Mouse (Mus musculus) intestine, embryonic 14.5 days (tissue): ENCODE results near the gene Slc6a12. TPM values are rescaled to one million over a fixed set of nuclear protein-coding genes. Genes with fewer than 3 reads are reported as not detected.
A peak's percentile ranks its signal among the peaks of the same experiment; 100 is the strongest.

Source experiments
- ATAC-seq: fragments of 200-750 bp; cut with Nextera tagmentation; replicated peaks from 2 replicates; pipeline ENCODE4 v1.8.0; 2017; ENCODE audit warnings: low read depth, moderate number of reproducible peaks, moderate TSS enrichment, moderate library complexity; ENCODE audit not compliant: low FRiP score, low TSS enrichment
- DNase-seq: peaks from one replicate; pipeline ENCODE4 v3.0.0-alpha.2; 2018; ENCODE audit warnings: low spot score
- H3K27ac ChIP-seq: fragments of 300-500 bp; sonication (generic); 2 replicates; pipeline ENCODE4 v1.5.1; 2014; ENCODE audit warnings: low read depth, mild to moderate bottlenecking, control low read depth
- H3K27me3 ChIP-seq: fragments of 300-500 bp; sonication (generic); replicated peaks from 2 replicates; pipeline ENCODE4 v1.6.1; 2014; ENCODE audit warnings: low read length, control low read depth; ENCODE audit not compliant: control insufficient read depth, insufficient read depth
- H3K36me3 ChIP-seq: fragments of 300-500 bp; sonication (generic); 2 replicates; pipeline ENCODE4 v1.6.1; 2014; ENCODE audit warnings: low read length, control low read depth; ENCODE audit not compliant: control insufficient read depth, insufficient read depth
- H3K4me1 ChIP-seq: fragments of 300-500 bp; sonication (generic); replicated peaks from 2 replicates; pipeline ENCODE4 v1.6.1; 2014; ENCODE audit warnings: low read length, control low read depth, mixed read lengths; ENCODE audit not compliant: control insufficient read depth, insufficient read depth
- H3K4me2 ChIP-seq: fragments of 300-500 bp; sonication (generic); 2 replicates; pipeline ENCODE4 v1.6.1; 2014; ENCODE audit warnings: low read length
- H3K4me3 ChIP-seq: fragments of 300-500 bp; sonication (generic); 2 replicates; pipeline ENCODE4 v1.5.1; 2014; ENCODE audit warnings: low read depth, low read length, control low read depth, mixed read lengths
- H3K9ac ChIP-seq: fragments of 300-500 bp; sonication (generic); 2 replicates; pipeline ENCODE4 v1.6.1; 2014; ENCODE audit warnings: mild to moderate bottlenecking, low read length
- H3K9me3 ChIP-seq: fragments of 300-500 bp; sonication (generic); 2 replicates; pipeline ENCODE4 v1.6.1; 2016; ENCODE audit warnings: low read length, control low read depth; ENCODE audit not compliant: control insufficient read depth
- WGBS: fragments of 180-500 bp; shearing (Covaris S2); extraction: QIAGEN DNeasy Blood & Tissue Kit; methylation state at CpG from one replicate; pipeline ENCODE4 v1.1.7; 2014; 5-methylcytosine and 5-hydroxymethylcytosine counted together
- polyA plus RNA-seq: library from polyadenylated mRNA; unstranded; fragments of >200 nt; fragmentation: Nextera tagmentation; extraction: Ambion mirVana; gene quantifications from 2 replicates; pipeline ENCODE4 v1.2.1, GENCODE M21; 2014

Slc6a12 gene
- polyA plus RNA-seq, 1 experiment from 2014 or later, result not detected

GRCm38 (mm10) chr6:121319099-121319498 is 23.8 kb upstream of the Slc6a12 start:
- Histone ChIP-seq H3K4me3 (no peak overlapping the region), H3K9ac (no peak overlapping the region), H3K9me3 (no peaks in the 10 kb centered on the region), H3K27me3 (no peaks in the 10 kb centered on the region), H3K4me2 (no peak overlapping the region), H3K4me1 (no peaks in the 10 kb centered on the region), H3K27ac (no peak overlapping the region), H3K36me3 (no peaks in the 10 kb centered on the region)
- WGBS, result 63% methylated on average over 6 of the region's 6 CpGs
- no peak for ATAC-seq
- DNase-seq, result no peak

DNA sequence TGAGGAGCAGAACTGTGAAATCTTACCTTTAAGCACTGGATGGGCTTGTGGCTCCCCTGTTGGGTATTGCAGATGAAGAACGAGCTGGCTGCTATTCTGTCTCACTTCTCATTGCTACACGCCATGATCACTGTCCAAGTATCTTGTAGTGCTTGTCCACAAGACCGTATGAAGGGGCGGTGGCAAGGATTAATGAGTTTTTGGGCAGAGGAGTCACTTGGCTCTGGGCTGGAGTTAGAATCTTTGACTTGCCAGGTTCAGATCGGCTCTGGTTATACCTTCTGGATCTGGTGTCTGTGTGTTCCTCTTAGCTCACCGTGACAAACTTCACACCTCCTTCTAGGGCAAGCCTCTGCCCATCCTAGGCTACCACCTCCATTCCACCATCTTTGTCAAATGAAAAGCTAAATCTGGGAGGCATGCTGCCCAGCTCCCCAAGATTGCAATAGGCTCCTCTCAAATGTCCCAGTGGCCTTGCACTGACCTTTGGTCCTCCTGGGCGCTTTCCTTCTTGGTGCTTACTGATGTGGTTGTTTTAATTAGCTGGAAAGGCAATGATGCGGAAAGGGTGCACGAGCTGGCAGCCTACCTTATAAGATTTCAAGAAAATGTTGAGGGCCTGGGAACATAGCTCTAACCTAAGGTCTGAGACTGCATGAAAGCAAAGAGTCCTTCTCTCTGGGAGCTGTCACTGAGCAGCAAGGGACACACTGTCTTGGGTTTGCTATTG is 20.3 kb upstream of the Slc6a12 start:
- no peak for DNase-seq
- ATAC-seq, result no peak
- WGBS, result 85% methylated on average over 9 of the region's 9 CpGs
- Histone ChIP-seq H3K4me1 (peaks cover 8% of the 10 kb centered on the region; the same call in 1 of the 2 replicates), H3K4me3 (no peak overlapping the region), H3K9ac (no peak overlapping the region), H3K36me3 (no peaks in the 10 kb centered on the region), H3K27me3 (no peaks in the 10 kb centered on the region), H3K4me2 (no peak overlapping the region), H3K9me3 (no peaks in the 10 kb centered on the region), H3K27ac (no peak overlapping the region)

DNA sequence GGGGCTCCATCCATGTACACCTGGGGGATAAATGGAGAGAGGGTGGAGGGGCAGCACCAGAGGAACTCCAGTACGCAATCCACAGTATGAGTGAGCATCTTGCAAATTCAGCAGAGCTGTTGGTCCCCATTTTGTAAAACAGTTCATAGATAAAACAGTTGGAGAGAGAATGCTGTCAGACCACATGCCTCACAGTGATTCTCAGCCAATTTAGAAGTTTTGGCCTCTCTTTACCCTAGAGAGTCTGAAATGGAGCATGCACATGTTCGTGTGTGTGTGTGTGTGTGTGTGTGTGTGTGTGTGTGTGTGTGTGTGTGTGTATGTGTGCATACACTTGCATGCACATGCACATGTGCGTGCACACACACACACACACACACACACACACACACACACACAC is 17.6 kb upstream of the Slc6a12 start:
- 82% methylated on average over 3 of the region's 3 CpGs for WGBS
- no peak overlapping the region for H3K9ac ChIP-seq
- no peak overlapping the region for H3K27ac ChIP-seq
- H3K9me3 ChIP-seq, result no peaks in the 10 kb centered on the region
- peaks cover 8% of the 10 kb centered on the region; the same call in 1 of the 2 replicates for H3K4me1 ChIP-seq
- H3K4me2 ChIP-seq, result no peak overlapping the region
- H3K36me3 ChIP-seq, result no peaks in the 10 kb centered on the region
- no peaks in the 10 kb centered on the region for H3K27me3 ChIP-seq
- no peak for DNase-seq
- no peak for ATAC-seq
- no peak overlapping the region for H3K4me3 ChIP-seq

DNA sequence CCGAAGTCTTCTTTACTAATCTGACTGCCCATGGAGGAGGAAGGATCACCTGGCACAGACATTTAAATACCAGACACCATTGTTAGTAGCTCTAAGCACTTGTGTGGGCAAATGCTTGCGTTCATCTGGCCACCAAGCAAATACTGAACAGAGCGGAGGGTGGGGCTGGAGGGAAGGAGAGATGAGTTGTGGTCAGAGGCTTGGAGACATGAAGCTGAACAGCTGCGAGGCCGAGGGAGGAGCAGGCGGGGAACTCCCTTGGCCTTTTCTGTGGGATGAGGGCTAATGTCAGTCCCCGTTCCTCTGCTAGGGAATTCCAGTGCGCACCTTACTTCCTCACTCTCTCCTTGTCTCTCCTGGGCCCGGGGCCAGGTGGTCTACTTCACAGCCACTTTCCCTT is 17.1 kb upstream of the Slc6a12 start:
- no peak for DNase-seq
- WGBS, result 60% methylated on average over 9 of the region's 9 CpGs
- Histone ChIP-seq H3K27me3 (no peaks in the 10 kb centered on the region), H3K9me3 (no peaks in the 10 kb centered on the region), H3K36me3 (no peaks in the 10 kb centered on the region), H3K4me1 (peaks cover 8% of the 10 kb centered on the region; the same call in 1 of the 2 replicates), H3K4me2 (no peak overlapping the region), H3K27ac (no peak overlapping the region), H3K9ac (no peak overlapping the region), H3K4me3 (no peak overlapping the region)
- ATAC-seq, result 0 out of 2 replicates have a peak, but pooled peaks have one; percentile 19

GRCm38 (mm10) chr6:121326486-121327069 is 16.3 kb upstream of the Slc6a12 start:
- ATAC-seq, result no peak
- 41% methylated on average over 10 of the region's 10 CpGs for WGBS
- no peaks in the 10 kb centered on the region for H3K9me3 ChIP-seq
- no peak overlapping the region for H3K4me2 ChIP-seq
- H3K36me3 ChIP-seq, result no peaks in the 10 kb centered on the region
- H3K9ac ChIP-seq, result no peak overlapping the region
- no peaks in the 10 kb centered on the region for H3K27me3 ChIP-seq
- no peak overlapping the region for H3K4me3 ChIP-seq
- peaks cover 8% of the 10 kb centered on the region; the same call in 1 of the 2 replicates for H3K4me1 ChIP-seq
- no peak overlapping the region for H3K27ac ChIP-seq
- no peak for DNase-seq

- Histone ChIP-seq H3K27me3 (no peaks in the 10 kb centered on the region), H3K4me3 (no peak overlapping the region), H3K36me3 (no peaks in the 10 kb centered on the region), H3K9me3 (no peaks in the 10 kb centered on the region), H3K4me2 (no peak overlapping the region), H3K4me1 (peaks cover 8% of the 10 kb centered on the region; the same call in 1 of the 2 replicates), H3K9ac (no peak overlapping the region), H3K27ac (no peak overlapping the region)
- ATAC-seq, result no peak
- 71% methylated on average over 9 of the region's 9 CpGs for WGBS
- DNase-seq, result no peak
Measured at GRCm38 (mm10) chr6:121328417-121328884, 14.4 kb upstream of the Slc6a12 start.

- Histone ChIP-seq H3K9me3 (no peaks in the 10 kb centered on the region), H3K27me3 (no peaks in the 10 kb centered on the region), H3K36me3 (no peaks in the 10 kb centered on the region), H3K4me3 (no peak overlapping the region), H3K4me2 (no peak overlapping the region), H3K4me1 (peaks cover 8% of the 10 kb centered on the region; the same call in 1 of the 2 replicates), H3K27ac (no peak overlapping the region; the same call in 1 of the 2 replicates), H3K9ac (no peak overlapping the region)
- DNase-seq (peak; percentile 64), ATAC-seq (0 out of 2 replicates have a peak, but pooled peaks have one; percentile 18)
- 20% methylated on average over 10 of the region's 10 CpGs for WGBS
Measured at GRCm38 (mm10) chr6:121329848-121330508, 12.9 kb upstream of the Slc6a12 start.

DNA sequence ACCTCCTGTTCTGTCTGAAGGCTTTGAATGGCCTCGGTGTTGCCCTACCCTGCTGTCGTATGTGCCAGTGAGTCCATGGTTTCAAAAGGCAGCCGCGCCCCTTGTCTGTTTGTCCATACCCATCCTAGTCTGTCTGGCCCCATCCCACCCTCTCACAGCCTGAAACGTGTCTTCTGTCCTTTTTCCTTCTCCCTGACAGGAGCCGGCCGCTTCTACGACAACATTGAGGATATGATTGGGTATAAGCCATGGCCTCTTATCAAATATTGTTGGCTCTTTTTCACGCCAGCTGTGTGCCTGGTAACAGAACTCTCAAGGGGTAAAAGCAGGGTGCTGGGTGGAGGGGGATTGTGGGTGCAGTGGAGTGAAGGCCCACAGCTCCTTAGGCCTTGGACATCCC is 7.0 kb upstream of the Slc6a12 start:
- Histone ChIP-seq H3K4me3 (no peak overlapping the region), H3K27me3 (no peaks in the 10 kb centered on the region), H3K4me1 (no peaks in the 10 kb centered on the region), H3K9ac (no peak overlapping the region), H3K27ac (no peak overlapping the region), H3K9me3 (no peaks in the 10 kb centered on the region), H3K4me2 (no peak overlapping the region), H3K36me3 (no peaks in the 10 kb centered on the region)
- ATAC-seq, result no peak
- no peak for DNase-seq
- WGBS, result 86% methylated on average over 9 of the region's 9 CpGs
